Comparison of ENCODE assay signal across 21 mouse cellular contexts in the genomic region with DNA sequence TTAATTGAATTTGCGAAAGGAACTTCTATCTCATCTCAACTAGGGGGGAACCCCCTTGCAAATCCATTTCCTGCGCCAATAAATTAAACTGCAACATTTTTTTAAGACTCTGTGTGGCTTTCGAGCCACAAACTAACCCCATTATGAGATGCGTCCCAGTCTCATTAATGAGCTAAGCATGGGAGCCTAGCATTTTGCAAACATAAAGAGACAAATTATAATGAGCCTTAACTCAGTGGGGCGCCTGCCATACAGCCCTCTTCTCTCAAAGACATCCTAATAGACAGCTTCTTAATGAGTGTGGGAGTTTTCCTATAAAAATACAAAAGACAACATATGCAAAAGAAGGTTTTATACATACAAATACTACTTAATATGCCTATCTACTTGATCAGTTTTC.
DNase-seq lines count a peak whose midpoint lies in the region; ATAC-seq and TF ChIP-seq lines count a peak whose summit lies in the region.
"Had no signal": no experiment of that assay in that cellular context is flagged by ENCODE, and none has a peak within 500 bp of the region (broad histone marks: within the 10 kb centered on the region; RNA-seq: fewer than 3 reads in every experiment).

No protein-coding gene starts in this region.

- H3K4me2 ChIP-seq in forebrain, postnatal 0 days (ENCODE audit: low read depth) = no peak overlapping the region
- no peak overlapping the region for H3K4me2 ChIP-seq in midbrain, embryonic 13.5 days (replicated peaks)
- no peak overlapping the region for H3K4me2 ChIP-seq in midbrain, postnatal 0 days (ENCODE audit: low read depth, low read length, poor library complexity, severe bottlenecking)
- H3K4me2 ChIP-seq in forebrain, embryonic 13.5 days = peak overlapping the region; percentile 22; the same call in 1 of the 2 replicates
- H3K4me2 ChIP-seq: embryonic facial prominence, embryonic 15.5 days; heart, embryonic 12.5 days; limb, embryonic 15.5 days; liver, embryonic 15.5 days had no signal

- no peak overlapping the region for H3K9ac ChIP-seq in forebrain, postnatal 0 days
- no peak overlapping the region for H3K9ac ChIP-seq in midbrain, embryonic 13.5 days (replicated peaks)
- H3K9ac ChIP-seq in midbrain, postnatal 0 days (replicated peaks; ENCODE audit: low read length, poor library complexity, severe bottlenecking) = no peak overlapping the region
- no peak overlapping the region for H3K9ac ChIP-seq in forebrain, embryonic 13.5 days
- H3K9ac ChIP-seq: embryonic facial prominence, embryonic 15.5 days; heart, embryonic 12.5 days; limb, embryonic 15.5 days; liver, embryonic 15.5 days had no signal

- no peak for ATAC-seq in forebrain, postnatal 0 days
- peak; percentile 58 for ATAC-seq in midbrain, embryonic 13.5 days
- no peak for ATAC-seq in midbrain, postnatal 0 days (ENCODE audit: low FRiP score)
- peak; percentile 88 for ATAC-seq in forebrain, embryonic 13.5 days

- H3K27ac ChIP-seq in forebrain, embryonic 10.5 days = no peak overlapping the region
- H3K27ac ChIP-seq in forebrain, postnatal 0 days (ENCODE audit: low read depth, low read length) = no peak overlapping the region
- H3K27ac ChIP-seq in midbrain, embryonic 13.5 days = no peak overlapping the region
- no peak overlapping the region for H3K27ac ChIP-seq in midbrain, postnatal 0 days (ENCODE audit: low read depth, low read length)
- no peak overlapping the region for H3K27ac ChIP-seq in forebrain, embryonic 13.5 days
- H3K27ac ChIP-seq: embryonic facial prominence, embryonic 15.5 days; gastrocnemius, adult 2 months; limb, embryonic 15.5 days; liver, embryonic 15.5 days had no signal

- no peak overlapping the region for H3K4me3 ChIP-seq in forebrain, embryonic 10.5 days
- no peak overlapping the region for H3K4me3 ChIP-seq in forebrain, postnatal 0 days (ENCODE audit: low read depth, low read length)
- no peak overlapping the region for H3K4me3 ChIP-seq in midbrain, embryonic 13.5 days (replicated peaks)
- H3K4me3 ChIP-seq in midbrain, postnatal 0 days (ENCODE audit: low read depth, low read length) = no peak overlapping the region
- H3K4me3 ChIP-seq in forebrain, embryonic 13.5 days = no peak overlapping the region
- H3K4me3 ChIP-seq: embryonic facial prominence, embryonic 15.5 days; gastrocnemius, adult 2 months; heart, embryonic 12.5 days; limb, embryonic 15.5 days; liver, embryonic 15.5 days had no signal

- 35% methylated on average over 5 of the region's 5 CpGs for WGBS in forebrain, embryonic 10.5 days
- 16% methylated on average over 5 of the region's 5 CpGs for WGBS in forebrain, postnatal 0 days
- WGBS in midbrain, embryonic 13.5 days = 30% methylated on average over 5 of the region's 5 CpGs
- 37% methylated on average over 5 of the region's 5 CpGs for WGBS in midbrain, postnatal 0 days
- 7% methylated on average over 5 of the region's 5 CpGs for WGBS in forebrain, embryonic 13.5 days

- peaks cover 44% of the 10 kb centered on the region for H3K4me1 ChIP-seq in forebrain, embryonic 10.5 days
- no peaks in the 10 kb centered on the region for H3K4me1 ChIP-seq in forebrain, postnatal 0 days (ENCODE audit: insufficient read depth)
- H3K4me1 ChIP-seq in midbrain, embryonic 13.5 days (replicated peaks) = peaks cover 10% of the 10 kb centered on the region
- H3K4me1 ChIP-seq in midbrain, postnatal 0 days (ENCODE audit: insufficient read depth, low read length) = no peaks in the 10 kb centered on the region
- peaks cover 31% of the 10 kb centered on the region for H3K4me1 ChIP-seq in forebrain, embryonic 13.5 days
- H3K4me1 ChIP-seq: liver, embryonic 15.5 days had no signal

- peak; percentile 56 for DNase-seq in forebrain, embryonic 10.5 days (ENCODE audit: extremely low spot score, low spot score)
- DNase-seq in forebrain, postnatal 0 days = no peak
- no peak for DNase-seq in midbrain, postnatal 0 days (ENCODE audit: low spot score)
- DNase-seq in retina, embryonic 14.5 days (ENCODE audit: low spot score) = peak; percentile 90
- no peak for DNase-seq in lung, postnatal 36 days
- DNase-seq in layer of hippocampus, postnatal 10 days (ENCODE audit: low spot score in 2 of 2) = no peak
- DNase-seq: adrenal gland, postnatal 25 days; cerebellum, adult 11-12 months; cerebellum, postnatal 36 days; gastrocnemius, adult 2 months; heart, postnatal 14 days; kidney, adult 11 months; kidney, postnatal 10 days; thymus, postnatal 14 days had no signal

- H3K9me3 ChIP-seq in forebrain, embryonic 10.5 days = no peaks in the 10 kb centered on the region
- no peaks in the 10 kb centered on the region for H3K9me3 ChIP-seq in forebrain, postnatal 0 days (ENCODE audit: low read length)
- H3K9me3 ChIP-seq in midbrain, embryonic 13.5 days = no peaks in the 10 kb centered on the region
- no peaks in the 10 kb centered on the region for H3K9me3 ChIP-seq in midbrain, postnatal 0 days (ENCODE audit: low read length)
- no peaks in the 10 kb centered on the region for H3K9me3 ChIP-seq in forebrain, embryonic 13.5 days (replicated peaks)
- H3K9me3 ChIP-seq: embryonic facial prominence, embryonic 15.5 days; heart, embryonic 12.5 days; limb, embryonic 15.5 days; liver, embryonic 15.5 days had no signal

- no peaks in the 10 kb centered on the region for H3K36me3 ChIP-seq in forebrain, embryonic 10.5 days (replicated peaks)
- H3K36me3 ChIP-seq in forebrain, postnatal 0 days (ENCODE audit: insufficient read depth) = no peaks in the 10 kb centered on the region
- H3K36me3 ChIP-seq in midbrain, embryonic 13.5 days = no peaks in the 10 kb centered on the region
- H3K36me3 ChIP-seq in midbrain, postnatal 0 days (ENCODE audit: insufficient read depth, low read length) = no peaks in the 10 kb centered on the region
- no peaks in the 10 kb centered on the region for H3K36me3 ChIP-seq in forebrain, embryonic 13.5 days (ENCODE audit: poor library complexity, severe bottlenecking)
- H3K36me3 ChIP-seq: embryonic facial prominence, embryonic 15.5 days; heart, embryonic 12.5 days; limb, embryonic 15.5 days; liver, embryonic 15.5 days had no signal

- no peak for TF ChIP-seq CTCF in forebrain, postnatal 0 days (IDR thresholded peaks at IDR 0.05; ENCODE audit: low read depth)
- no peak for TF ChIP-seq CTCF in midbrain, postnatal 0 days (IDR thresholded peaks at IDR 0.05)

- H3K27me3 ChIP-seq in forebrain, embryonic 10.5 days (ENCODE audit: poor library complexity, severe bottlenecking) = peaks cover 85% of the 10 kb centered on the region
- H3K27me3 ChIP-seq in forebrain, postnatal 0 days (ENCODE audit: insufficient read depth, low read length) = no peaks in the 10 kb centered on the region
- 0 out of 2 replicates have a peak, but pooled peaks cover 2% of the 10 kb centered on the region for H3K27me3 ChIP-seq in midbrain, embryonic 13.5 days
- H3K27me3 ChIP-seq in midbrain, postnatal 0 days (ENCODE audit: insufficient read depth, low read length) = no peaks in the 10 kb centered on the region
- H3K27me3 ChIP-seq in forebrain, embryonic 13.5 days = peaks cover 13% of the 10 kb centered on the region
- H3K27me3 ChIP-seq: CH12.LX; embryonic facial prominence, embryonic 15.5 days; heart, embryonic 12.5 days; limb, embryonic 15.5 days; liver, embryonic 15.5 days had no signal

Comparison
In these comparisons a context has a peak if more than half of its experiments do, and no peak if none do; other contexts are left out.
1. DNase-seq: peak in forebrain, embryonic 10.5 days (single experiment) and retina, embryonic 14.5 days (single experiment); none in forebrain, postnatal 0 days (single experiment), midbrain, postnatal 0 days (single experiment), lung, postnatal 36 days (single experiment) and layer of hippocampus, postnatal 10 days (0 of 2).
2. ATAC-seq: peak in midbrain, embryonic 13.5 days (single experiment) and forebrain, embryonic 13.5 days (single experiment); none in forebrain, postnatal 0 days (single experiment) and midbrain, postnatal 0 days (single experiment).